Mouse (Mus musculus): ENCODE measurements around the gene Enpep.

Enpep gene

GRCm38 (mm10) chr3:129332586-129332985 is at the start of gene Enpep:
TSS of gene Enpep (minus strand) at chr3:129332720.
- no peak for DNase-seq (ENCODE audit: low spot score in 2 of 2)

DNA sequence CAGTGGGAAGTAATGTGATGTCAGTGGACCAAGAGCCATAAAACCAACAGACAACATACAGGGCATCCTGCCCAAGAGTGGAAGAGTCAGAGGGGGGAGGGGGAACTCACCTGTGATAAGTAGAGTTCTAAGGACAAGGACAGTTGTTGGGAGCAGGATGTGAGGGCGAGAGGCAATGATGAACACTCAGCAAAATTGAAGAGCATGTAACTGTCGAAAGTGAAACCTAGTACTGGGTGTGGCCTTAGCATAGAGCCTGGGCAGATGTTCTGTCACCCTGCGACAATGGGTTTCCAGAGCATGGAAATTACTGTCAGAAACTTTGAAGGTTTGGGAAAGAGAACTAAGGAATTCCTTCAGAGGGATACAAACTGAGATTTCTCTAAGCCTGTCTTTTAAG is 46.6 kb upstream of the Enpep start:
- no peak for DNase-seq (ENCODE audit: low spot score in 2 of 2)

- DNase-seq (ENCODE audit: low spot score in 2 of 2) = no peak
Observed at GRCm38 (mm10) chr3:129375087-129375486, 42.6 kb upstream of the Enpep start.

- no peak for DNase-seq (ENCODE audit: low spot score in 2 of 2)
Observed at GRCm38 (mm10) chr3:129373108-129373507, 40.6 kb upstream of the Enpep start.

- DNase-seq (ENCODE audit: low spot score in 2 of 2) = no peak
Observed at GRCm38 (mm10) chr3:129369491-129369890, 37.0 kb upstream of the Enpep start.

- DNase-seq (ENCODE audit: low spot score in 2 of 2) = no peak
Observed at GRCm38 (mm10) chr3:129365919-129366318, 33.4 kb upstream of the Enpep start.

GRCm38 (mm10) chr3:129364818-129365390 is 32.4 kb upstream of the Enpep start:
- no peak for DNase-seq (ENCODE audit: low spot score in 2 of 2)

DNA sequence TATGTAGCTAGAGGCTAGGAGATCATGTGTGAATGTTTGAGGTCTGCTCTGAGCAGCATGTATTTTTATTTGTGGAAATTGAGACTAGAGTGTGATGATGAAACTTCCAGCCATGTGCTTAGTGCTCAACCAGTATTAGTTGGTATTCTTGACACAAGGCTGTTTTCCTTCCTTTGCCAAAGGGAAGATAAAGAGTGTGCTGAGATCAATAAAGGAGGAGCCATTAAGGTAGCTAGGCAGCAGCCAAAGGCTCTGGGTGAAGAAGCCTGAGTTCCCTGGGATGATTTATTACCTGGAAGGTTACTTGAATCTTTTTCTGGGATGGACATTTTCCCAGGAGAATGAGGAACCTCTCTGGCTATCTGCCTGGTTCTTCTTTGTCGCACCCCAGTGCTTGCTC is 30.9 kb upstream of the Enpep start:
- DNase-seq (ENCODE audit: low spot score in 2 of 2) = no peak

DNA sequence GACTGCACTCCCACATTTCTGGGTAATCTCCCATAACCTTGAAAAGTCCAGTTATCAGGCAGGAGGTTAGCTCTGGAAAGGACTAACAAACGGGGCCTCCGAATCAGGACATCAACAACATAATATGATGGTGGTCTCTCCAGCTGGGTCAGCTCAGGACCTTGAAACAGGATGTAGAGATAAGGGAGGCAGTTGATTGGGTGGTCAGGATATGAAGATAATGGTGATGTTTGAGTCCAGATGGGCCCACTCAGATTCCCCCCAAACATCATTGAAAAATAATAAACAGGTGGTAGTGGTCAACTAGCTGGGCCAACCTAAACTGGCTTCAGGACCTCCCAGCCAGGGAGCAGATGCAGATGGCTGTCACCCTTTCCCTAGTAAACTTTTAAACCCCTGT is 25.6 kb upstream of the Enpep start:
- DNase-seq (ENCODE audit: low spot score in 2 of 2) = no peak

GRCm38 (mm10) chr3:129353901-129354300 is 21.4 kb upstream of the Enpep start:
- no peak for DNase-seq (ENCODE audit: low spot score in 2 of 2)

- DNase-seq (ENCODE audit: low spot score in 2 of 2) = no peak
Observed at GRCm38 (mm10) chr3:129351320-129351877, 18.9 kb upstream of the Enpep start.

DNA sequence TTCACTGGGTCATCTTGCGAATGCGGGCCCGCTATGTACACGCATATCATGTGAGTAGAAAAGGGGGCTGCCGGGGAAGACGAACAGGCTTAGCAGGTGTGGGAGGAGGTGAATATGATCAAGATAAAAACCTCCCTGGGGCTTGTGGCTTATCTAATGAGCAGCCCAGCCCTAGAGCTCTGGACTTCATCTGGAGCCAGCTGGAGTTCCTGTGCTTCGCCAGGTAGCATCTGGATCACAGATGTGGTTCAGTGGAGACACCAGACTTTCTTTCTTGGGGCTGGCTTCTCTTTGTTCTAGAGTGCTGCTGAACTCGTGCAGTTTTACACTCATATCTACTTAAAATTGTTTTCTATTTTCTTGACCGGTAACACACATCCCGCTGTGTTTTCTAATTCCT is 14.8 kb upstream of the Enpep start:
- no peak for DNase-seq (ENCODE audit: low spot score in 2 of 2)

DNA sequence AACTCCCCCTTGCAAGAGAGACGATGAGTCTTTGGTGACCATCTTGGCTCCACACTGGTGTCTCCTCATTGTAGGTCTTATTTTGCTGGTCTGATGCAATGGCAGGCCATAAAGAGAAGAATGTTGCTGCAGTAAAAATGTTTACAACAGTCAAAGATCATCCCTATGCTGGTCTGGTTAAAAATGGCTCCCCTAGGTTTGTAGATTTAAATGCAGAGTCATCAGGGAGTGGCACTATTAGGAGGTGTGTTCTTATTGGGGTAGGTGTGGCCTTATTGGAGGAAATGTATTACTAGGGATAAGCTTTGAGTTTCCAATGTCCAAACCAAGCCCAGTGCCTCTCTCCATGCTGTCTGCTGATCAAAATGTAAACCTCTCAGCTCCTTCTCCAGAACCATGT is 10.2 kb upstream of the Enpep start:
- DNase-seq (ENCODE audit: low spot score in 2 of 2) = no peak

DNA sequence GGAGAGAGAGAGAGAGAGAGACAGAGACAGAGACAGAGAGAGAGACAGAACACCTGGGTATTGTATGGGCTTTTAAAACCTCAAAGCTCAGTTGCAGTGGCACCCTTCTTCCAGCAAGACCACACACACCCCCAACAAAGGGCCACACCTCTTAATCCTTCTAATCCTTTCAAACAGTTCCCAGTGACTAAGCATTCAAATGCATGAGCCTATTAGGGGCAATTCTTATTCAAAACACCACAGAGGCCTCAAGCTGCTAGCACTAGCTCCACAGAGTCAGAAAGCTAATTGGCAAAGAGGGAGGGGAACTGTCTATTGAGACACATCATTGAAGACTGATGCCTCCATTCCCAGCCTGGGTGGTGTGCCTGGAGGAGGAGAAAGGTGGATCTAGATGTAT is 8.5 kb upstream of the Enpep start:
- no peak for DNase-seq (ENCODE audit: low spot score in 2 of 2)

DNA sequence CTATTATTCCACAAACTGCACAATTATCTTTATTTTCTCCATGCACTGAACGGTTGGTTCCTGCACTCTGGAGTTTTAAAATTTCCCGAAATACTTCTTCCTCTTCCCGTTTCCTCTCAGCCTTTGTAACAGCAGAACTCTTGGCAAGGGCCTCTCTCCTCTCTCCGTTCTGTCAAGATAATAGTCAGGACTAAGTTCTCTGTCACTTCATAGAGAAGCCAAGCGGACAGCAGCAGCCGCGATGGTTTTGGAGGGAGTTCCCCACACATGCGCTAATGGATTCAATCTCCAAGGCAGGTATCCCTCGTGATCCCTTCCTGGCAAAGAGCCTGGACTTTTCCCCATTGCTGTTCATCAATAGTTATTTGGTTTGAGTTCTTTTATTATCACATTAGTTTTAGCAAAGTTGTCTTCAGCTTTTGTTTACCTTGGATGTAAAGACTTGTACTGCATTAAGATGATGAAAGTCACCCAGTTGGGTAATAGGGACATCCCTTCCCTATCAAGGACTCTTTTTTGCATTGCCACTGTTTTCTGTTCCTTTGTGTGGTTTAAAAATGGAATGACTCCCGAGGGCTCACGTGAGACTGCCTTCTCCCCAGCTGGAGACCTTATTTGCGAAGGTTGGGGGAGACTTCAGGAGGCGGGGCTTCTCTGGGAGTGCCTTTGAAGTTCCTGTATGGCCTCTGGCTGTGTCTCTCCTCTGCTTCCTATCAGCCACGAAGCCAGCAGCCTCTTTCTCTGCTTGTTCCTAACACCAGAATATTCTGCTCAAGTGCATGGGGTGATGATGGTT is 6.0 kb upstream of the Enpep start:
- DNase-seq (ENCODE audit: low spot score in 2 of 2) = no peak

DNA sequence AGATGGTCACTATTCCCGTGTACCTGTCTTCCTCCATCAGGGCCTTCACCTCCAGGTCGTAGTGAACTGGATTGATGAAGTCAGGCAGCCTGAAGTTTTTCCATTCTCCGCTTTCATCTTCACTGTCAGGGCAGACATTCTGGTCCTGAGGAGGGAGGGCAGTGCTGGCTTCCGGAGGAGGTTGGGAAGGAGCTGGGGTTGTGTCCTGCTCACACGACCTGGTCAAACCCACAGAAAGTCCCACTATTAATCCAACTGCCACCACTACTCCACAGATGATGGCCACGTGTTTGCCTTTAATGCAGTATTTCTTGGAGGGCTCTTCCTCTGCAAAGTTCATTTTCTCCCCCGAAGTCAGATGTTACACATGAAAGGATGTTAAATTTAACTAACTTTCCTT is 378 bp downstream of the Enpep start:
- DNase-seq (ENCODE audit: low spot score in 2 of 2) = no peak

GRCm38 (mm10) chr3:129331427-129331826 is 1.1 kb downstream of the Enpep start:
- DNase-seq (ENCODE audit: low spot score in 2 of 2) = no peak

GRCm38 (mm10) chr3:129328056-129328455 is 4.5 kb downstream of the Enpep start:
- no peak for DNase-seq (ENCODE audit: low spot score in 2 of 2)

DNA sequence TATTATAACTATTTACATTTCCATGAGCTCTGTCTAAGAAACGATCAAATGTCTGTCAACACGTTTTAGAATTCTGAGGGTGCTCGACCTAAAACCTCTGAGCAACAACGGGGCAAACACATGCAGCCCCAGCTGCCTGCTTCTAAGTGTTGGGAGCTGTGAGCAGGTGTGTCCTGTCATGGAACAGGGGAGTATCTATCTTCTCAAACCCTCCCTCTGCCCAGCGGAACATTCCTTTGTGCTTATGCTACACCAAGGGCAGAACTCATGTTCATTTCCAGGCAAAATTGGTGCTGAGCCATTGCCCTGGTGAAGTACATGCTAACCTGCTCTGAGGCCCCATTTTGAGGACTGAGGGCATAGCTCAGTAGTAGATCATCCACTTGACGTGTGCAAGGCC is 10.9 kb downstream of the Enpep start:
- no peak for DNase-seq (ENCODE audit: low spot score in 2 of 2)

- DNase-seq (ENCODE audit: low spot score in 2 of 2) = no peak
Observed at GRCm38 (mm10) chr3:129317032-129317729, 15.3 kb downstream of the Enpep start.

GRCm38 (mm10) chr3:129313671-129314415 is 18.7 kb downstream of the Enpep start:
- DNase-seq (ENCODE audit: low spot score in 2 of 2) = no peak

DNA sequence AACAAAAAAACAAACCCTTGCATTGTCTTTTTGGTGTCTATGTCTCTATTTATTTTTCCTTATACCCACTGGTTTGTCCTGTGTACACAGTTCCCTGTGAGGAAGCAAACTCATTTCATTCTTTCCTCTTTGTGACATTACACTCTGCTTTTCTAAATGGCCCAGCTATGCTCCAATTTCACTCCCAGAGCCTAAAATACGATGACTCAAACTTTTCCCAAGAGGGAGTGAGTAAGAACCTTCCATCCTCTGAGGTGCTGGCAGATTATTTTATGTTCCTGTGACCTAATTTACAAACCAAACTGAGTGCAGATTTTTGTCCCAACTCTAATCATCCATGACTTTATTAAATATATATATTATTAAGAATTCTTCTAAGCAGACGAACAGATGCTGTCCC is 19.3 kb downstream of the Enpep start:
- no peak for DNase-seq (ENCODE audit: low spot score in 2 of 2)

All from frontal cortex, postnatal 10 days (tissue).